Mouse (Mus musculus) heart, adult 18-20 months (tissue): Measurements from ENCODE around the gene Tpk1. TPM values are rescaled to one million over a fixed set of nuclear protein-coding genes. Genes with fewer than 3 reads are reported as not detected.
"Not testable (repeated sequence)": the region's sequence is repeated elsewhere in the genome, so short reads cannot be mapped to it uniquely, and the experiment has no call there.

Source experiments
- DNase-seq, 2 experiments: peaks; one replicate each; pipeline ENCODE4 v3.0.0; 2021 to 2022; ENCODE audit warnings: mixed read lengths in 1 of 2
- total RNA-seq, 2 experiments: library from RNA; stranded (reverse); gene quantifications; 2 replicates each; pipeline ENCODE4 v1.2.3; 2021

The Tpk1 gene
- total RNA-seq, 2 experiments from 2014 or later, result 1.7 to 2.5 TPM

DNA sequence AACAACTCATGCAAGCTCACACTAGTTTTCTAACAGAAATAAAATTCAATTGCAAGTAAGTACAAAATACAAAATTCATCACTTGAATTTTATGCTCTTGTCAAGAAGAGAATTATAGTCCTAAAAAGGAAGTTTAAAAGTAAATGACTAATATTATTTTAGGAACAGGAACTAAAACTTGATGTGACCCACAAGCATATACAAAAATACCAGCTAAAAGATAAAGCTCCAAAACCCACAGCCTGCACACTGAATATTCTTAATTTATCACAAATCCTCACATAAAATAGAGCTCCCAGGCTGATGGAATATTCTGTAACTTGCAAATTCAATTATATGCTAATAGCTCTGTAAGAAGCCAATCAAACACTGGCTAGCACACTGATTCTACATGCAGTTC, 25.5 kb downstream of the Tpk1 start:
- DNase-seq, result no peak

DNA sequence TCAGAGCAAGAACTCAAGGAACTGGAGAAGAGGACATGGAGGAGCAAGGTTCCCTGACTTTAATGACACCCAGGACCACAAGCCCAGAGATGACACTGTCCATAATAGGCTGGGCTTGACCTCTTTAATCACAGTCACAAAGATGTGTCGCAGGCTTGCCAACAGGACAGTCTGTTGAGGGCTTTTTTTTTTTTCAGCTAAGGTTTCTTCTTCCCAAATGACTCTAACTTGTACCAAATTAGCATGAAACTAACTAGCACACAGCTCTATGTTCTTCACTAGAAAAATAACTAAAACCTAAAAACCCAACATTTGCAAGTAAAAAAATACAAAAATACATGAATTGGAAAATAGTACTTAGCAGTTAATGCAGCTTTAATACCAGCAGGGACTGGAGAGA, 27.2 kb downstream of the Tpk1 start:
- no peak for DNase-seq

DNA sequence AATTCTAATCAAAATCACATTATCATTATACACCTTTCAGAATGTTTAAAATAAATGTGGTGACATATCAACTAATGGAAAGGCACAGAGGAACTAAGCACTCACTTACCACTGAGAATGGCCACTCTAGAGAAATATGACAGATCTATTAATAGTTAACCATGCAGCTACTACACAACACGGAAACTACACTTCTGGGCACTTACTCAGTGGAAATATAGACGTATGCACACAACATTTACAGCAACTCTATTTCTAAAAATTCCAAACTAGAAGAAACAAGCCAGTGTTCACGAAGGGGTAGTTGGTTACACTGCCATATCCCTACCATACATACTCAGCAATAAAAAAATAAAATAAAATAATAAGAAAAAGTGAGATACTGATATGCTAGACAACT, 28.0 kb downstream of the Tpk1 start:
- no peak for DNase-seq

DNA sequence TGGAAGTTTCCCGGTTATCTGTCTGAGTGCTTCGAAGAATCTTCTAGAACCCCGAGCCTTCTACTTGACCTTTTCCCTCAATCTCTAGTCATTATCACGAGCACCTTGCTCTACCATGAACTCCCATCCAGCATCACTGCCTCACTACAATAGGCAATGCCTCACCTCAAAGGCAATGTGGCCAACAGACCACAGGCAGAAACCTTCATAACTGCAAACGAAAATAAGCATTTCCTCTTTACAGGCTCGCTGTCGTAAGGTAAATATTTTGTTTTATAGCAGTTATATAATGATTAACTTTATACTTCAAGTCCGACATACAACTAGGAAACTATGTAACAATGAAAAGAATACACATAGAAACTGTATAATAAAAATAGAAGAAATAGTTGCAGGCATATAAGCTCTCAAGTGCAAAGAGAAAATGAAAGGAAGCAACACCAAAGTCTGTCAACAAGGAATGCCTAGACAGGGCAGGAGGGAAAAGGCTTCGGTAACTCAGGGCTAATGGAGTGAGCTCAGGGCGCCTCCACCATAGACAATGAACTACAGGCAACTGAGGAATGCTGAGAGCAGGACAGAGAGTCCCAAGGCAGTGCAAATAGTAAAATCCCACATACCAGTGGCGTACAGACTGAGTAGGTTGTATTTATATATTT, 29.0 kb downstream of the Tpk1 start:
- DNase-seq, result no peak

DNA sequence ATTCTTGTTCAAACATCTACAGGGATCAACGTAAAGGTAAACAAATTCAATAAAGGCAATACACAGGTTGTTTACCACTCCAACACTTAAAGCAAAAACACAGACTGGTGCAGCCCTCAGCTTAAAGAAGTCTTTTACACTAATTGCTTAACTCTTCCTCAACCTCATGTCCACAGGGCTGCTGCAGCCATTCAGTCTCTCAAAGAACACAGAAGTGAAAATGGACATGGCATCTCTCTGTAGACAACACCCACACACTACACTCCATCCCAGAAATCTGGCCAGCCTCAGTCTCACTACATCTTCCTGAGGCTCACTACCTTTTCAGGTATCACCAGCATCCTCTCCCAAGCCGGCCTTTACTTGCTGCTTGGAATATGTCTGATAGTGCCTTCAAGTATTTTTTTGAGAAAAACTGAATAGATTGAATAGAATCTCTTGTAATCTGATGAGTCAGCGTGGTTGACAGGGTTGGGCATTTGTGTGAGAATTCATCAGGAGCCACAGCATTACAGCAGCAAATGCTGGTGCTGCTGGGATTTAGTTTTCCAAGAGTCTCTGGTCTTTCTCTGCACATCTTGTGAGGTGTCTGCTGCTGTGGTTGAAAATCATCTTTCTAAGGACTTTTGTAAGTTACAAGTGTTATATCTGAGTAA, 32.6 kb downstream of the Tpk1 start:
- DNase-seq, result no peak

- no peak for DNase-seq
These were observed 33.2 kb downstream of the Tpk1 start for GRCm38 (mm10) chr6:43632871-43633270.

GRCm38 (mm10) chr6:43623448-43623847, 42.6 kb downstream of the Tpk1 start:
- DNase-seq, result not testable (repeated sequence)

- no peak for DNase-seq
These were observed 46.8 kb downstream of the Tpk1 start for GRCm38 (mm10) chr6:43619258-43619657.

DNA sequence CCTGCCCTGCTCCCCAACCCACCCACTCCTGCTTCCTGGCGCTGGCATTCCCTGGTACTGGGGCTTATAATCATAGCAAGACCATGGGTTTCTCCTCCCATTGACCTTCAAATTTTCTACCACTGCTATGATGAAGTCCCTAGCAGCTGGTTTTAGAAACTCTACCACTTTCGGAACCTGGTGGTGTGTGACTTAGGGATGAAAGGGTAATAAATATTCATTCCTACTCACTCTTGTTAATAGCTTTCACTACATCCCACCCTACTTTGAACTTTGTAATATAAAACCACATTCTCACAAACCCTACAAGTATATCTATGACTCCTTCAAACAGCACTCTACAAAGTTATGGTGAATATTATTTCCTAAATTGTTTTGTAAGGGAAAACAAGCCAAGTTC, 54.3 kb downstream of the Tpk1 start:
- no peak for DNase-seq

GRCm38 (mm10) chr6:43590841-43591541, 75.1 kb downstream of the Tpk1 start:
- DNase-seq, result no peak

- no peak for DNase-seq
These were observed 80.8 kb downstream of the Tpk1 start for GRCm38 (mm10) chr6:43585274-43585673.

GRCm38 (mm10) chr6:43581809-43582208, 84.3 kb downstream of the Tpk1 start:
- no peak for DNase-seq

DNA sequence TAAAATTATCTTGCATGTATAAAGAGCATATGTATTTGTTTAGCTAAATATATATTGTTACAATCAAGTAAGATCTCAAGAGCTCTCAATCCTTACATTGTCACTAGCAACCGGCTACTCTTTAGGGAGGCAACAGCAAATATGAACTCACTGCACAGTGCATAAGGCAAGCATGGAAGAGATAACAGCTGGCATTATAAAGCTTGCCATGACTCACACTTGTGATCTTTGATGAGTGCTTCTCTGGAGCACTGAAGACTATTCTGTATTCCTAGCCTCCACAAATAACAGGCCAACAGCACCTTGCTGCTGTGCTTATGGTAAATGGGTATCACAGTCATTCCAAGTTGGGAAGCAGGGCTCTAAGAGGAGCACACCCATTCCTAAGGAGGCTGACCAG, 98.2 kb downstream of the Tpk1 start:
- no peak for DNase-seq

- no peak for DNase-seq
These were observed 103.6 kb downstream of the Tpk1 start for GRCm38 (mm10) chr6:43562474-43562873.

GRCm38 (mm10) chr6:43551410-43551809, 114.7 kb downstream of the Tpk1 start:
- DNase-seq, result no peak

DNA sequence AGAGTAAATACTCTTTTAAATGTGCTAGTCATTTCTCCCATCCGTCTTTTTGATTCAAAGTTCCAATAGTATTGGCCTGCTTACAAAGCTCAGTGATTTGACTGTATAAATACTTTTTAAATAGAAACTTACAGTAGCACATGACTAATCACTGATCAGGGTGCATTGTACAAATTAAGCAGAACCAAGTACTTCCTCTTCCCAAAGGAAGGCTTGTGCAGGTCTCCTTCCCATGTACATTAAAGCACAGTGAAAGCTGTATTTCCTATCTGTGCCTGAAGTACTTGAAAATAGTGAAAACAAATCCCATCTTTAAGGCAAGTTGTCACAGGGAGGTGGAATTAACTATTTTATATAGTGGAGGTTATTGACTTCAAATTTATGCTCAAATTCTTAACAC, 119.5 kb downstream of the Tpk1 start:
- DNase-seq, result no peak

GRCm38 (mm10) chr6:43537252-43537870, 128.7 kb downstream of the Tpk1 start:
- DNase-seq, result no peak

DNA sequence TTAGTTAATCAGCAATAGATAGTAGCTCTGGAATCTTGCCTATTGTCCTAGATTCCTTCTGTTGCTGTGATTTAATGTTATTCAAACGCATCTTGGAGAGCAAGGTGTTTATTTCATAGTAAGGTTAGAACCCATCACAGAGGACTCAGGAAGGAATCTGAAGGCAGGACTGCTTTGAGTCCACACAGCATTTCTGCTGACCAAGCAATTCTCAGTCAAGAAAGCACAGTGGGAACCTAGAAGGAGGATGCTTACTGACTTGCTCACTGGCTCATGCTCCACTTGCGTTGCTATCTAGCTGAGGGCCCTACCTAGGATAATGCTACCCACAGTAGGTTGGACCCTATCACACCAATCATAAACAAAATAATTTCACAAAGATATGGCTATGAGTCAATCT, 130.6 kb downstream of the Tpk1 start:
- no peak for DNase-seq

GRCm38 (mm10) chr6:43533323-43533722, 132.8 kb downstream of the Tpk1 start:
- DNase-seq, result no peak

- no peak for DNase-seq
These were observed 133.3 kb downstream of the Tpk1 start for GRCm38 (mm10) chr6:43532822-43533221.

DNA sequence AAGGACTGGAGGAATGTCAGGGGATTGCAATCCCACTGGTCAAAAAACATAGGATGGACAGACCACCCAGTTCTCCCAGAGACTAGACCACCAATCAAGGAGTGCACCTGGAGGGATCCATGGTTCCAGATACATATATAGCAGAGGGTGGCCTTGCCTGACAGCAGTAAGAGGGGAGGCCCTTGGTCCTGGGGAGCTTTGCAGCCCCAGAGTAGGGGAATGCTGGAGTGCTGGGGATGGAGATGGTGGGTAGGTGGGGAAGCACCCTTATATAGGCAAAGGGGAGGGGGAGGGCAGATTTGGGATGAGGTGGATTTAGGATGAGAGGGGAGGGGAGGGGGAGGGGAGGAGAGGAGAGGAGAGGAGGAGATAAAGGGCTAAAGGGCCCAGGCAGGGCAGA, 134.1 kb downstream of the Tpk1 start:
- DNase-seq, result no peak

DNA sequence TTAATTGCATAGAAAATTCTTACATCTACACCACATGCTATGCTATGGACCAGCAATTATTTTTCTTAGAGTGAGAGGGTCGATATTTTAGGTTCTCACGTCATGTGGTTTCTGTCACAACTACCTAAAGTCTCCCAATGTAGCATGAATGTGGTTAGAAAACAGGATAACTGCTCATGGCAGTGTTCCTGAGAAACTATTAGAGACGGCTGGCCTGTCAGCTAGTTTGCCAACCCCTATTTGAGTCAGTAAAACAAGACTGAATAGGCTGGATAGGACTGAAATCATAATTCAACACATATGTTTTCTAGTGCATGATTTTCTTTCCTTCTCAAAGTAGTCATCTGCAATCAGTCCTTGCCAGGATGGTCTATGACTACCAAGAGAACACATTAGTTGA, 137.1 kb downstream of the Tpk1 start:
- DNase-seq, result no peak

- no peak for DNase-seq
These were observed 141.1 kb downstream of the Tpk1 start for GRCm38 (mm10) chr6:43525028-43525427.
